Mouse (Mus musculus) adrenal gland, postnatal 25 days (tissue): ENCODE measurements around the gene Cenpk. TPM values are rescaled to one million over a fixed set of nuclear protein-coding genes. Genes with fewer than 3 reads are reported as not detected.
A peak's percentile ranks its signal among the peaks of the same experiment; 100 is the strongest.
"Not testable (repeated sequence)": the region's sequence is repeated elsewhere in the genome, so short reads cannot be mapped to it uniquely, and the experiment has no call there.

Experiments used
- DNase-seq: peaks from one replicate; pipeline ENCODE4 v3.0.0; 2021; ENCODE audit warnings: mixed read lengths
- long read RNA-seq: library from polyadenylated mRNA; stranded (forward); transcript quantifications from one replicate; pipeline ENCODE4 v2.0.0, GENCODE M21; 2021
- total RNA-seq: library from RNA; stranded (reverse); gene quantifications from 2 replicates; pipeline ENCODE4 v1.2.3, GENCODE M21; 2021

Gene Cenpk
- total RNA-seq = 3.3 and 7.1 TPM in 2 replicates
- long read RNA-seq, partial matches to known transcripts = 0 of 3 reads
- long read RNA-seq, other reads (novel, unspliced or antisense) = 2 of 3 reads

- peak; percentile 94 for DNase-seq
Observed at GRCm38 (mm10) chr13:104228384-104229066, at the start of gene Cenpk, which contains the start of gene Ppwd1. Gene Cenpk, plus strand, starts transcription at chr13:104228611. Gene Ppwd1, minus strand, starts transcription at chr13:104228843.

- DNase-seq = peak; percentile 97
Observed at GRCm38 (mm10) chr13:104178650-104179121, 49.7 kb upstream of the Cenpk start, which contains the start of gene Trim23. Gene Trim23, plus strand, starts transcription at chr13:104178797.

- no peak for DNase-seq
Observed at GRCm38 (mm10) chr13:104179176-104179888, 49.1 kb upstream of the Cenpk start.

GRCm38 (mm10) chr13:104187357-104187756 is 41.1 kb upstream of the Cenpk start:
- DNase-seq = no peak

- not testable (repeated sequence) for DNase-seq
Observed at GRCm38 (mm10) chr13:104195891-104196290, 32.5 kb upstream of the Cenpk start.

GRCm38 (mm10) chr13:104204313-104204712 is 24.1 kb upstream of the Cenpk start:
- no peak for DNase-seq

- DNase-seq = no peak
Observed at GRCm38 (mm10) chr13:104227478-104227877, 933 bp upstream of the Cenpk start.

- no peak for DNase-seq
Observed at GRCm38 (mm10) chr13:104229181-104229580, 770 bp downstream of the Cenpk start.

GRCm38 (mm10) chr13:104258997-104259396 is 30.6 kb downstream of the Cenpk start:
- DNase-seq = no peak

- DNase-seq = no peak
Observed at GRCm38 (mm10) chr13:104285031-104285431, 56.6 kb downstream of the Cenpk start.

GRCm38 (mm10) chr13:104285737-104286311 is 57.4 kb downstream of the Cenpk start:
- DNase-seq = no peak

- DNase-seq = no peak
Observed at GRCm38 (mm10) chr13:104286336-104286735, 57.9 kb downstream of the Cenpk start.

- DNase-seq = peak; percentile 87
Observed at GRCm38 (mm10) chr13:104286897-104287309, 58.5 kb downstream of the Cenpk start.

- peak; percentile 19 for DNase-seq
Observed at GRCm38 (mm10) chr13:104287366-104288225, 59.2 kb downstream of the Cenpk start, which contains the start of gene Adamts6. Gene Adamts6, plus strand, starts transcription at chr13:104287835.

GRCm38 (mm10) chr13:104288226-104288859 is 59.9 kb downstream of the Cenpk start:
- peak; percentile 82 for DNase-seq

- no peak for DNase-seq
Observed at GRCm38 (mm10) chr13:104289176-104289575, 60.8 kb downstream of the Cenpk start.

GRCm38 (mm10) chr13:104295472-104295871 is 67.1 kb downstream of the Cenpk start:
- DNase-seq = no peak
